Mouse (Mus musculus) liver, adult 2 months (tissue): ENCODE data around the gene Pkn1.

Experiments used
- CTCF ChIP-seq: fragments of 200-500 bp; IDR thresholded peaks from 2 replicates; pipeline ENCODE4 v1.5.1; 2011; ENCODE audit warnings: low read depth, low read length, control low read depth
- POLR2A ChIP-seq: fragments of 200-500 bp; IDR thresholded peaks from 2 replicates; pipeline ENCODE4 v1.6.1; 2011; ENCODE audit warnings: low read length, control low read depth; ENCODE audit not compliant: insufficient read depth; ENCODE audit errors: extremely low read depth

- TF ChIP-seq CTCF (no peak), POLR2A (no peak)
Measured at GRCm38 (mm10) chr8:83652030-83652743, 46.8 kb downstream of the Pkn1 start, which contains the start of gene Gipc1.
